Mouse (Mus musculus): ENCODE results near the gene Plvap. TPM values are rescaled to one million over a fixed set of nuclear protein-coding genes. Genes with fewer than 3 reads are reported as not detected.

Gene Plvap
- polyA plus RNA-seq, 1 experiment from 2014 or later: 265 TPM

DNA sequence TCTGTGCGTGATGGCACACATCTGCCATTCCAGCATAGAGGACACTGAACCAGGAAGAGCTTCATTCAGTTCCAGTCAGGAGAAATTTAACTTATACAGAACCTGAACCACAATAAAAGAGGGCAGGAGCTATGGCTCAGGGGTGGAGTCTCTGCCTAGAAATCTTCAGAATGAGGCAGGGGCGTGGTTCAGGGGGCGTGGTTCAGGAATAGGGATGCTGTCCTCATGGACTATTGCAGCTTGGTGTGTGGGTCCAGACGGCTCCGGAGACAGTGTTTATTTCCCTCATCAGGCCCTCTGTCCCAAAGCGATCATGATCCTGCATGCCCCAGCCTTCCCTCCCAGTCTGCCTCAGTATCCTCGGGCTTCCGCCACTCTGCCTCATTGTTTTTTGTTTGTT lies 56.9 kb downstream of the Plvap start:
- no peaks in the 10 kb centered on the region for H3K36me3 ChIP-seq (ENCODE audit: insufficient read depth, low read length)
- H3K27ac ChIP-seq (ENCODE audit: low read length): no peak overlapping the region
- WGBS: 81% methylated on average over 8 of the region's 8 CpGs
- TF ChIP-seq CTCF (IDR thresholded peaks at IDR 0.05) (no peak), EP300 (IDR thresholded peaks at IDR 0.05) (no peak)
- H3K4me2 ChIP-seq (replicated peaks; ENCODE audit: low read depth, low read length): no peak overlapping the region
- H3K9me3 ChIP-seq (ENCODE audit: low read length): no peaks in the 10 kb centered on the region
- H3K4me1 ChIP-seq (ENCODE audit: insufficient read depth, low read depth, low read length): no peaks in the 10 kb centered on the region
- DNase-seq (ENCODE audit: low spot score) (no peak), ATAC-seq (no peak)
- no peaks in the 10 kb centered on the region for H3K27me3 ChIP-seq (replicated peaks; ENCODE audit: insufficient read depth, low read length)
- H3K9ac ChIP-seq (replicated peaks; ENCODE audit: low read depth): no peak overlapping the region
- H3K4me3 ChIP-seq (ENCODE audit: low read depth, low read length): no peak overlapping the region

DNA sequence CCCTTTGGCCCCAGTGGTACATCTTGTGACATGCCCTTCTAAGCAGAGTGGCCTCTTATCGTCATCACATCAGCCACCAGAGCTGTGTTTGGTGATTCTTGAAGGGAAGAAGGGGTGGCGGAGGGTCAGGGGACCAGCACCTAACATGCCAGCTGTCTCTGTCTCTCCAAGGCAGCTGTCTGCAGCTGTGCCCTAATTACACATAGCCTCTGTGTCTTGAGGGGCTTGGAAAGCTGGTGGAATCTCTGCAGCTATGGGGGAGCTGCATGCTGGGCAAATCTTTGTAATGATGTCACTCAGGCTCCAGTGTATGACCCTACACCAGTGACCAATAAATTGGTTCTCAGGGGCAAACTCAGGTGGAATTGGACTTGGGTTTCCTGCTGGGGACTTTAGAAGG lies 58.9 kb downstream of the Plvap start:
- Histone ChIP-seq H3K9ac (replicated peaks; ENCODE audit: low read depth) (no peak overlapping the region), H3K27me3 (replicated peaks; ENCODE audit: insufficient read depth, low read length) (no peaks in the 10 kb centered on the region), H3K4me1 (ENCODE audit: insufficient read depth, low read depth, low read length) (no peaks in the 10 kb centered on the region), H3K27ac (ENCODE audit: low read length) (no peak overlapping the region), H3K4me3 (ENCODE audit: low read depth, low read length) (no peak overlapping the region), H3K36me3 (ENCODE audit: insufficient read depth, low read length) (no peaks in the 10 kb centered on the region), H3K4me2 (replicated peaks; ENCODE audit: low read depth, low read length) (no peak overlapping the region), H3K9me3 (ENCODE audit: low read length) (no peaks in the 10 kb centered on the region)
- TF ChIP-seq CTCF (IDR thresholded peaks at IDR 0.05): no peak
- 56% methylated on average over 2 of the region's 2 CpGs for WGBS
- ATAC-seq (no peak), DNase-seq (ENCODE audit: low spot score) (no peak)

DNA sequence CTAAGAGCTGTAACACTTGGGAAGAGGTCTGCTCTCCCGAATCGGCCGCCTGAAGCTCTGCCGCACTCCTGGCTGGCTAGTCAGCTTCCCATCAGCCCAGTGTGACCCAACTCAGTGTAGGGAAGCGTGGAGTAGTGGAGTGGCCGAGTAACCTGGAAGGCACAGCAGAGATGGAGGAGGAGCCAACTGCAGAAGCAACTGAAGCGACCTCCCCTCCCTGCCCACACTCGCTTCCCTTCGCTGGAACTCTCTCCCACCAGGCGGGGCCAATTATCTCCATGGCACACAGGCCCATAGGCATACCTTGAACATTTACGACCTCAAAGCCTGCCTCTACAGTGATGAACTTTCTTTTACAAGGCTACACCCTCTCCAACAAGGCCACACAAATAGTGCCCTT lies 59.8 kb downstream of the Plvap start:
- WGBS: 50% methylated on average over 11 of the region's 11 CpGs
- Histone ChIP-seq H3K9me3 (ENCODE audit: low read length) (no peaks in the 10 kb centered on the region), H3K36me3 (ENCODE audit: insufficient read depth, low read length) (no peaks in the 10 kb centered on the region), H3K27me3 (replicated peaks; ENCODE audit: insufficient read depth, low read length) (no peaks in the 10 kb centered on the region), H3K4me2 (replicated peaks; ENCODE audit: low read depth, low read length) (no peak overlapping the region), H3K9ac (replicated peaks; ENCODE audit: low read depth) (no peak overlapping the region), H3K4me3 (ENCODE audit: low read depth, low read length) (no peak overlapping the region), H3K4me1 (ENCODE audit: insufficient read depth, low read depth, low read length) (no peaks in the 10 kb centered on the region), H3K27ac (ENCODE audit: low read length) (no peak overlapping the region)
- ATAC-seq: no peak
- no peak for DNase-seq (ENCODE audit: low spot score)
- TF ChIP-seq CTCF (IDR thresholded peaks at IDR 0.05) (no peak), EP300 (IDR thresholded peaks at IDR 0.05) (no peak)

DNA sequence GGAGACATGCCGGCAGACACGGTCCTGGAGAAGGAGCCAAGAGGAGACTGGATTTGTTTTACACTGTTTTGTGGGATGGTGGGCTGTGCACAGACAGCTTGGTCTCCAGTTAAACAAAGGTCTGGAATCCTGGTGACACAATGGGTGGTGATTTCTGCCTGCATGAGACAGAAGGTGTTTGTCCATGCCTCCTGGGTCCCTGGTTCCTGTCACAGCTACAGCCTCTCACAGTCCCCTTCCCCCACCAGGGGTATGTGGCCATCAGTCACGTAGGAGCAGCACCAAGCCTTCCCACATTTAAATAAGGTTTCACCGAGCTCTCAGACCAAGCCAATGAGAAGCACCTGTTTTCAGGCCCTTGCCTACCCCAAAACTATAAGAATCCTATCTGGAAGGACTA lies 60.2 kb downstream of the Plvap start:
- no peaks in the 10 kb centered on the region for H3K4me1 ChIP-seq (ENCODE audit: insufficient read depth, low read depth, low read length)
- TF ChIP-seq EP300 (IDR thresholded peaks at IDR 0.05) (no peak), CTCF (IDR thresholded peaks at IDR 0.05) (no peak)
- WGBS: 61% methylated on average over 4 of the region's 4 CpGs
- H3K4me2 ChIP-seq (replicated peaks; ENCODE audit: low read depth, low read length): no peak overlapping the region
- ATAC-seq (no peak), DNase-seq (ENCODE audit: low spot score) (no peak)
- H3K27ac ChIP-seq (ENCODE audit: low read length): no peak overlapping the region
- H3K9me3 ChIP-seq (ENCODE audit: low read length): no peaks in the 10 kb centered on the region
- H3K36me3 ChIP-seq (ENCODE audit: insufficient read depth, low read length): no peaks in the 10 kb centered on the region
- H3K27me3 ChIP-seq (replicated peaks; ENCODE audit: insufficient read depth, low read length): no peaks in the 10 kb centered on the region
- H3K4me3 ChIP-seq (ENCODE audit: low read depth, low read length): no peak overlapping the region
- no peak overlapping the region for H3K9ac ChIP-seq (replicated peaks; ENCODE audit: low read depth)

Other genes starting within 250 kb of the Plvap start
- gene Myo9b, start 239.0 kb downstream of the Plvap start, polyA plus RNA-seq (2015; fragmentation: Nextera tagmentation; extraction: Ambion mirVana): 9.1 and 9.6 TPM in 2 replicates
- gene Haus8, start 238.8 kb downstream of the Plvap start, polyA plus RNA-seq (2015; fragmentation: Nextera tagmentation; extraction: Ambion mirVana): 13.5 and 18.9 TPM in 2 replicates
- 136 and 139 TPM in 2 replicates for gene Use1, start 144.9 kb downstream of the Plvap start, polyA plus RNA-seq (2015; fragmentation: Nextera tagmentation; extraction: Ambion mirVana)
- 11.1 and 11.9 TPM in 2 replicates for gene Ocel1, start 140.5 kb downstream of the Plvap start, polyA plus RNA-seq (2015; fragmentation: Nextera tagmentation; extraction: Ambion mirVana)
- 61.5 and 69.4 TPM in 2 replicates for gene Nr2f6, start 129.8 kb downstream of the Plvap start, polyA plus RNA-seq (2015; fragmentation: Nextera tagmentation; extraction: Ambion mirVana)
- gene Ushbp1, start 116.0 kb downstream of the Plvap start, polyA plus RNA-seq (2015; fragmentation: Nextera tagmentation; extraction: Ambion mirVana): 29.5 and 42.0 TPM in 2 replicates
- gene Babam1, start 114.9 kb downstream of the Plvap start, polyA plus RNA-seq (2015; fragmentation: Nextera tagmentation; extraction: Ambion mirVana): 60.8 and 62.5 TPM in 2 replicates
- 0.72 and 1.5 TPM in 2 replicates for gene Ankle1, start 105.7 kb downstream of the Plvap start, polyA plus RNA-seq (2015; fragmentation: Nextera tagmentation; extraction: Ambion mirVana)
- 23.8 and 27.6 TPM in 2 replicates for gene Abhd8, start 48.1 kb downstream of the Plvap start, polyA plus RNA-seq (2015; fragmentation: Nextera tagmentation; extraction: Ambion mirVana)
- gene Mrpl34, start 46.8 kb downstream of the Plvap start, polyA plus RNA-seq (2015; fragmentation: Nextera tagmentation; extraction: Ambion mirVana): 137 and 146 TPM in 2 replicates
- 73.7 and 78.6 TPM in 2 replicates for gene Dda1, start 42.6 kb downstream of the Plvap start, polyA plus RNA-seq (2015; fragmentation: Nextera tagmentation; extraction: Ambion mirVana)
- gene Ano8, start 25.8 kb downstream of the Plvap start, polyA plus RNA-seq (2015; fragmentation: Nextera tagmentation; extraction: Ambion mirVana): 1.1 and 1.2 TPM in 2 replicates
- 10.6 and 11.6 TPM in 2 replicates for gene Gtpbp3, start 23.6 kb downstream of the Plvap start, polyA plus RNA-seq (2015; fragmentation: Nextera tagmentation; extraction: Ambion mirVana)
- 0.07 and 0.08 TPM in 2 replicates for gene Ccdc194, start 14.0 kb upstream of the Plvap start, polyA plus RNA-seq (2015; fragmentation: Nextera tagmentation; extraction: Ambion mirVana)
- 86.2 and 99.8 TPM in 2 replicates for gene Bst2, start 25.7 kb upstream of the Plvap start, polyA plus RNA-seq (2015; fragmentation: Nextera tagmentation; extraction: Ambion mirVana)
- 103 and 112 TPM in 2 replicates for gene Mvb12a, start 31.2 kb upstream of the Plvap start, polyA plus RNA-seq (2015; fragmentation: Nextera tagmentation; extraction: Ambion mirVana)
- gene Tmem221, start 47.1 kb upstream of the Plvap start, polyA plus RNA-seq (2015; fragmentation: Nextera tagmentation; extraction: Ambion mirVana): 8.5 and 8.7 TPM in 2 replicates
- 0.11 and 0.13 TPM in 2 replicates for gene Nxnl1, start 54.8 kb upstream of the Plvap start, polyA plus RNA-seq (2015; fragmentation: Nextera tagmentation; extraction: Ambion mirVana)
- gene Slc27a1, start 57.1 kb upstream of the Plvap start, polyA plus RNA-seq (2015; fragmentation: Nextera tagmentation; extraction: Ambion mirVana): 26.9 and 27.7 TPM in 2 replicates
- gene Pgls, start 80.4 kb upstream of the Plvap start, polyA plus RNA-seq (2015; fragmentation: Nextera tagmentation; extraction: Ambion mirVana): 174 and 177 TPM in 2 replicates
- gene Fam129c, start 85.9 kb upstream of the Plvap start, polyA plus RNA-seq (2015; fragmentation: Nextera tagmentation; extraction: Ambion mirVana): 1.2 and 2.0 TPM in 2 replicates
- 64.7 and 66.0 TPM in 2 replicates for gene Colgalt1, start 99.2 kb upstream of the Plvap start, polyA plus RNA-seq (2015; fragmentation: Nextera tagmentation; extraction: Ambion mirVana)
- gene Unc13a, start 160.0 kb upstream of the Plvap start, polyA plus RNA-seq (2015; fragmentation: Nextera tagmentation; extraction: Ambion mirVana): 0.35 and 0.46 TPM in 2 replicates
- gene Jak3, start 164.5 kb upstream of the Plvap start, polyA plus RNA-seq (2015; fragmentation: Nextera tagmentation; extraction: Ambion mirVana): 7.7 and 10.0 TPM in 2 replicates
- gene Insl3, start 177.5 kb upstream of the Plvap start, polyA plus RNA-seq (2015; fragmentation: Nextera tagmentation; extraction: Ambion mirVana): 2.9 and 3.9 TPM in 2 replicates
- 11.7 and 12.1 TPM in 2 replicates for gene B3gnt3, start 190.0 kb upstream of the Plvap start, polyA plus RNA-seq (2015; fragmentation: Nextera tagmentation; extraction: Ambion mirVana)
- 1.4 and 1.8 TPM in 2 replicates for gene Fcho1, start 214.0 kb upstream of the Plvap start, polyA plus RNA-seq (2015; fragmentation: Nextera tagmentation; extraction: Ambion mirVana)

All from lung, postnatal 0 days (tissue).